Mouse (Mus musculus): ENCODE measurements at regions not wholly inside any gene's neighbourhood (a gene's known extent, or its start where the extent isn't known, plus 50 kb on each side); places are given as distances from the start of the nearest gene placed in this dataset.

DNA sequence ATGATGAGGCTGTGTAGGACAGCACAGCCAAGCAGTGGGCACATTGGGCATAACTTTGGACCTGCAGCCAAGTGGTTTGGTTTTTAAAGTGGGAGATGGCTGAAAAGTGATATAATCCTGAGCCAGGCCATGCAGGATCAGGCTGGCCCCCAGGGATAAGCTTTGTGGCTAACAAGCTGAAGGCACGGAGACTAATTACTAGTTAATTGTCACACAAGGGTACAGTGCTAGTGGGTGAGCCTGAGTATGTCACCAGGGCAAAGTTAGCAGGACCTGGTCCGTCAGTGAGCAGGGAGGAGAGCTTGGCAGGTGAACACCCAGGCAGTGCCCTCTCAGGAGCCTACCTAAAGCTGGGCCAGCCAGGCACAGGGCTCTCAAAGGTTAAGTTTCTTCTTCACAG, 295.7 kb downstream of the Fut8 start:
- H3K27ac ChIP-seq (replicated peaks; ENCODE audit: low read depth, low read length) = no peak overlapping the region
- H3K27me3 ChIP-seq (ENCODE audit: control insufficient read depth, insufficient read depth, low read length) = no peaks in the 10 kb centered on the region
- no peak overlapping the region for H3K4me2 ChIP-seq (ENCODE audit: low read depth, low read length)
- H3K9me3 ChIP-seq (replicated peaks; ENCODE audit: control insufficient read depth, low read length) = no peaks in the 10 kb centered on the region
- no peak overlapping the region for H3K9ac ChIP-seq (replicated peaks; ENCODE audit: low read length)
- ATAC-seq (replicated peaks; ENCODE audit: insufficient number of reproducible peaks, low FRiP score, low TSS enrichment, low read depth) (no peak), DNase-seq (ENCODE audit: low spot score) (no peak)
- H3K4me1 ChIP-seq (ENCODE audit: control insufficient read depth, insufficient read depth, low read length) = no peaks in the 10 kb centered on the region
- 67% methylated on average over 2 of the region's 2 CpGs for WGBS
- H3K4me3 ChIP-seq (ENCODE audit: low read depth, low read length) = no peak overlapping the region
- no peaks in the 10 kb centered on the region for H3K36me3 ChIP-seq (replicated peaks; ENCODE audit: control insufficient read depth, insufficient read depth, low read depth, low read length)

DNA sequence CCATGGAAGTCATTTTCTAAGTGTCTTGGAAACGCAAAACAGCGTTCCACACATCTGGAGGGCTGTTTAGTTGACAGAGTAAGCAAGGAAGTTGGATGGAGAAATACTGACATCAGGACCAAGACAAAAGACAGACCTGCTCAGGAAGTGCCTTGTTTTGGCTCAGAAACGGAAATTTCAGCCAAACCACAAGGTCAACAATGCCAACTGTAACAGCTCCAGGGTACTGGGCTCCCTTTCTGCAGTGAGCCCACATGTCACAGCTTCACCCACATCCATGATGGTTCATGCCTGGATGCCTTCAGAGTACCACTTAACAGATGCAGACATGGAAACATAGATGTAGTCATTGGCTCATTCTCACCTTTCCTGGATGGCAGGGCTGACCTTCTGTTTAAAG, 296.2 kb downstream of the Fut8 start:
- no peak overlapping the region for H3K9ac ChIP-seq (replicated peaks; ENCODE audit: low read length)
- no peaks in the 10 kb centered on the region for H3K4me1 ChIP-seq (ENCODE audit: control insufficient read depth, insufficient read depth, low read length)
- H3K27ac ChIP-seq (replicated peaks; ENCODE audit: low read depth, low read length) = no peak overlapping the region
- no peak overlapping the region for H3K4me3 ChIP-seq (ENCODE audit: low read depth, low read length)
- WGBS = 73% methylated on average over 3 of the region's 3 CpGs
- H3K9me3 ChIP-seq (replicated peaks; ENCODE audit: control insufficient read depth, low read length) = no peaks in the 10 kb centered on the region
- no peak for ATAC-seq (replicated peaks; ENCODE audit: insufficient number of reproducible peaks, low FRiP score, low TSS enrichment, low read depth)
- H3K27me3 ChIP-seq (ENCODE audit: control insufficient read depth, insufficient read depth, low read length) = no peaks in the 10 kb centered on the region
- H3K36me3 ChIP-seq (replicated peaks; ENCODE audit: control insufficient read depth, insufficient read depth, low read depth, low read length) = no peaks in the 10 kb centered on the region
- no peak for DNase-seq (ENCODE audit: low spot score)
- H3K4me2 ChIP-seq (ENCODE audit: low read depth, low read length) = no peak overlapping the region

DNA sequence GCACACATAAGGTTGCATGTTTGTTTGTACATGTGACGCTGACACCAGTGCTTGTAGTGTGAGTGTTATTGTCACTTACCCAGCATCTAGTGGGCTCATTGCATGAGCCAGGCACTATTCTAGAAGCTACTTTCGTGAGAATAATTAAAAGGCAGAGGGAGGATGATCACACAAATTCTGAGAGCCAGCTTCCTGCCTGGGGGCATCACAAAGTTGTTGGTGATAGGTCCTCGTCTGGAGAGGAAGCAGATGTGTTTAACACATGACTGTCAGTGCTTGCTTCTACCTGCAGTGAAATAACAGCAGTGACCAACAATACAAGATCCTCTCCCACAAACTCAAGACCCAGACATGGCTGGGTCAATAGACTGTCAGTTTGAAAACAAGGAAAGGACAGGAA, 297.2 kb downstream of the Fut8 start:
- WGBS = 67% methylated on average over 3 of the region's 3 CpGs
- Histone ChIP-seq H3K36me3 (replicated peaks; ENCODE audit: control insufficient read depth, insufficient read depth, low read depth, low read length) (no peaks in the 10 kb centered on the region), H3K27me3 (ENCODE audit: control insufficient read depth, insufficient read depth, low read length) (no peaks in the 10 kb centered on the region), H3K9ac (replicated peaks; ENCODE audit: low read length) (no peak overlapping the region), H3K27ac (replicated peaks; ENCODE audit: low read depth, low read length) (no peak overlapping the region), H3K4me1 (ENCODE audit: control insufficient read depth, insufficient read depth, low read length) (no peaks in the 10 kb centered on the region), H3K9me3 (replicated peaks; ENCODE audit: control insufficient read depth, low read length) (no peaks in the 10 kb centered on the region), H3K4me3 (ENCODE audit: low read depth, low read length) (no peak overlapping the region), H3K4me2 (ENCODE audit: low read depth, low read length) (no peak overlapping the region)
- ATAC-seq (replicated peaks; ENCODE audit: insufficient number of reproducible peaks, low FRiP score, low TSS enrichment, low read depth) (no peak), DNase-seq (ENCODE audit: low spot score) (no peak)

DNA sequence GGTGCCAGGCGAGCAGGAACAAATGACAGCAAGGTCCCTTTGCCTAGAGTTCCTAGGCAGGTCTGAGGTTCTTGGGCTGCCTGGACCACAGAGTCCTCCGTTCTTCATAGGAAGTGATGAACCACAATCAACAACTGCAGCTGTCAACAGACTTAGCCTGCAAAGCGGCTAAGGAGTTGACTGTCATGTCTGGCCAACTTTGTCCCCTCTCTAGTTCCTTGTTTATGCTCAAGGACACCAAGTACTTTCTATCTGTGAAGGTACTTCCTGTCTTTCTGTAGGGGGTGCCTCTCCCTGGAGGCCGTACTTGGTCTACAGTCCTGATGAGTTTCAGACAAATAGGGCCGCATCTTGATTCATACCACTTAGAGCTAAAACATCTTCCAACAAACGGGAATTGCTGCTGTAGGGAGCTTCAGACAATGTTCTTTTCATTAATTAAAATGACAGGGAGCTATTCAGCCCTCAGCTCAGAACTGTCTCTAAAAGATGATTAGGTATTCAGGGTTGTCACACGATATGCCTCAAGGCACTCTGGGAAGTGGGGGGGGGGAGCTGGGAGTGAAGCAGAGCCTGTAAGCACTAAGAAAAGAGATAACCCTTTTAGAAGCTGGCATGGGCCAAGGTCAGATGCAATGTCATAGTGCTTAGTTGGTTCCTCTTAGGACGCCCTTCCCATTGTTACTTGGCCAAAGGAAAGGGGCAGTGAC, 299.4 kb downstream of the Fut8 start:
- H3K36me3 ChIP-seq (replicated peaks; ENCODE audit: control insufficient read depth, insufficient read depth, low read depth, low read length) = no peaks in the 10 kb centered on the region
- H3K4me2 ChIP-seq (ENCODE audit: low read depth, low read length) = no peak overlapping the region
- H3K27me3 ChIP-seq (ENCODE audit: control insufficient read depth, insufficient read depth, low read length) = no peaks in the 10 kb centered on the region
- no peaks in the 10 kb centered on the region for H3K4me1 ChIP-seq (ENCODE audit: control insufficient read depth, insufficient read depth, low read length)
- ATAC-seq (replicated peaks; ENCODE audit: insufficient number of reproducible peaks, low FRiP score, low TSS enrichment, low read depth) = no peak
- WGBS = 73% methylated on average over 8 of the region's 8 CpGs
- H3K4me3 ChIP-seq (ENCODE audit: low read depth, low read length) = no peak overlapping the region
- no peak for DNase-seq (ENCODE audit: low spot score)
- H3K27ac ChIP-seq (replicated peaks; ENCODE audit: low read depth, low read length) = no peak overlapping the region
- H3K9ac ChIP-seq (replicated peaks; ENCODE audit: low read length) = no peak overlapping the region
- no peaks in the 10 kb centered on the region for H3K9me3 ChIP-seq (replicated peaks; ENCODE audit: control insufficient read depth, low read length)

DNA sequence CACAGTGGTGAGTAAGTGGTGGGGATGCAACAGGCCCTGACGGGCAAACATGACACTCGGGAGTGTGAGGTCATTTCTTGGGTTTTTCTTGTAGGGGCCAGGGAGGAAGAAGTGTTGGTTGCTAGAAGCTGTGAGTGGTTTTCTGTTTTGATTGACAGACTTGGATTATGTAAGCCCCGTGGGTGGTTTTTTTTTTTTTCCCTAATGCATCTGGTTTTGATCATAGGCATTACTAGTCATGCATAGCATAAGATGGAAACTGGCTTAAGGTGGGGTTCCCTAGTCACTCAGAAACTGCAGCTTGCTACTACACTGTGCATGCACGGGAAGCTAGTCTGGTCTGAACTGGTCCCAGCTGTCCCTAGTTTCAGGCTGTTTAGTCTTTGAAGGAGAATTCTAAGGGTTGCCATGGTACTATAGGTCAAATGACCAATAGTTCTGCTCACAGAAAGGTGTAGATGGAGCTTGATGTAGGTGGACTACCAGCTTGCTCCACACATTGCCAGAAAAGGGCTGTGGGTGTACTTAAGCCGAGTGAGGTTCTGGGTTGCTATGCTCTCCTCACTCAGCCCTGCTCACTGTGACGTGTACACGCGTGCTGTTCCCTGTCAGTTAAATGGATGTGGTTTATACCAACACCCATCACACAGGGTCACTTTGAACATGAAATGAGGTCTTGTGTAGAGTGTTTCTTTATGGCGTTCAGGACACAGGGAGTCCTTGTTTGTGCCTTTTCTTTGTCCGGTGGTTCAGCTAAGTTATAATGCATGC, 301.9 kb downstream of the Fut8 start:
- peak; percentile 89 for ATAC-seq (replicated peaks; ENCODE audit: insufficient number of reproducible peaks, low FRiP score, low TSS enrichment, low read depth)

DNA sequence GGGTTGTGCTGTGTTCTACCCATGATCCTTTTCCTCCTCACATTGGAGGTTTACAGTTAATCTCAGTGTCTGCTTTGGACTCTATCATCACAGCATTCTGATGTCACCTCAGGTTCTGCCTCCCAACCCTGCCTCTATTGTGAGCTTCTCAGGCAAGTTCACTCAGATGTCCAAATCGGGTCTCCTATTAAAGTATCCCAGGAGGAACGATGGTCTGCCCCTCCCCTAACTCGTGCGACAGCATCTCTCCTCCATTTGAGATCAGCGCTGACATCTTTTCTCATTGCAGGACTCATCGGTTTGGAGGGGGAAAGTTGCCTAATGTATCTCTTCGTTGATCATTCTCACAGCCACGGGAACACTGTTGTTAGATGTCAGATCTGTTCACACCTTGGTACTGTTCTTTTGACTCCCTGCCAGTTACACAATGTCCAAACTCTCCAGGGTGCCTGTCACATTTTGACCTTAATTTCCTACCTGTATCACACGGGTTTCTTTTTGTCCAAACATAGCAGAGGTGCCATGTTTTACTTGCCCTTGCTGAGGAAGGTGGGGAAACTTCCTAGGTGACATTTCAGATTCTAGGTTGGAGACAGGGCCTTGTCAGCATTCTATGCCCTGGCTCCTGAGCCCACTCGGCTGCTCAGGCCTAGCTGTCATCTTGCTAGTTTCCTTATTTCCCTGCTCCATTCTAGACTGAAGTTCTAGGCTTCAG, 303.3 kb downstream of the Fut8 start:
- H3K27me3 ChIP-seq (ENCODE audit: control insufficient read depth, insufficient read depth, low read length) = no peaks in the 10 kb centered on the region
- DNase-seq (ENCODE audit: low spot score) (no peak), ATAC-seq (replicated peaks; ENCODE audit: insufficient number of reproducible peaks, low FRiP score, low TSS enrichment, low read depth) (no peak)
- no peaks in the 10 kb centered on the region for H3K36me3 ChIP-seq (replicated peaks; ENCODE audit: control insufficient read depth, insufficient read depth, low read depth, low read length)
- H3K4me1 ChIP-seq (ENCODE audit: control insufficient read depth, insufficient read depth, low read length) = no peaks in the 10 kb centered on the region
- whole genome bisulfite sequencing = 84% methylated on average over 10 of the region's 10 CpGs
- H3K27ac ChIP-seq (replicated peaks; ENCODE audit: low read depth, low read length) = no peak overlapping the region
- no peak overlapping the region for H3K9ac ChIP-seq (replicated peaks; ENCODE audit: low read length)
- H3K4me2 ChIP-seq (ENCODE audit: low read depth, low read length) = no peak overlapping the region
- H3K9me3 ChIP-seq (replicated peaks; ENCODE audit: control insufficient read depth, low read length) = no peaks in the 10 kb centered on the region
- H3K4me3 ChIP-seq (ENCODE audit: low read depth, low read length) = no peak overlapping the region

More for the DNA sequence above, 301.9 kb downstream of the Fut8 start:
- DNase-seq (ENCODE audit: low spot score) = peak; percentile 74
- no peak overlapping the region for H3K4me2 ChIP-seq (ENCODE audit: low read depth, low read length)
- no peak overlapping the region for H3K9ac ChIP-seq (replicated peaks; ENCODE audit: low read length)
- no peaks in the 10 kb centered on the region for H3K36me3 ChIP-seq (replicated peaks; ENCODE audit: control insufficient read depth, insufficient read depth, low read depth, low read length)
- no peak overlapping the region for H3K4me3 ChIP-seq (ENCODE audit: low read depth, low read length)
- H3K9me3 ChIP-seq (replicated peaks; ENCODE audit: control insufficient read depth, low read length) = no peaks in the 10 kb centered on the region
- H3K27me3 ChIP-seq (ENCODE audit: control insufficient read depth, insufficient read depth, low read length) = no peaks in the 10 kb centered on the region
- WGBS = 64% methylated on average over 10 of the region's 10 CpGs
- H3K27ac ChIP-seq (replicated peaks; ENCODE audit: low read depth, low read length) = no peak overlapping the region
- H3K4me1 ChIP-seq (ENCODE audit: control insufficient read depth, insufficient read depth, low read length) = no peaks in the 10 kb centered on the region

DNA sequence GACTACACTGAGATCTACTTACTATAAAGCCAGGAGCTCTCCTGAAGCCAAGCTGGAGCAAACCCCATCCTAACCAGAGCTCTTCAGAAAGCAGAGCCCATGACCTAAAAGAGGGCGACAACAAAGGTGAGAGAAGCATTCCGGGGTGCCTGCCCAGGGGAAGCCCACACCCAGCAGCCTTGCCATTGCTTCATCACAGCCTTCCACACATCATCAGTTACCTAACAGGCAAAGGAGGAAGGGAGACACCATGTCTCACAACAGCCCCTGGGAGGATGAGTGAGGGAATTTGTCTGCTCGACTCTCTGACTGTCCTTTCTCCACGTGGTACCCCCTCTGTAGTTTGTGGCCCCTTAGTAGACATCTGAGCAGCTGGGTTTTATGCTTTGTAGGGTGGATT, 303.9 kb downstream of the Fut8 start:
- H3K4me2 ChIP-seq (ENCODE audit: low read depth, low read length) = no peak overlapping the region
- H3K4me1 ChIP-seq (ENCODE audit: control insufficient read depth, insufficient read depth, low read length) = no peaks in the 10 kb centered on the region
- no peak for ATAC-seq (replicated peaks; ENCODE audit: insufficient number of reproducible peaks, low FRiP score, low TSS enrichment, low read depth)
- no peak overlapping the region for H3K4me3 ChIP-seq (ENCODE audit: low read depth, low read length)
- no peaks in the 10 kb centered on the region for H3K27me3 ChIP-seq (ENCODE audit: control insufficient read depth, insufficient read depth, low read length)
- H3K27ac ChIP-seq (replicated peaks; ENCODE audit: low read depth, low read length) = no peak overlapping the region
- WGBS = 85% methylated on average over 4 of the region's 4 CpGs
- no peak overlapping the region for H3K9ac ChIP-seq (replicated peaks; ENCODE audit: low read length)
- no peak for DNase-seq (ENCODE audit: low spot score)
- H3K36me3 ChIP-seq (replicated peaks; ENCODE audit: control insufficient read depth, insufficient read depth, low read depth, low read length) = no peaks in the 10 kb centered on the region
- H3K9me3 ChIP-seq (replicated peaks; ENCODE audit: control insufficient read depth, low read length) = no peaks in the 10 kb centered on the region

DNA sequence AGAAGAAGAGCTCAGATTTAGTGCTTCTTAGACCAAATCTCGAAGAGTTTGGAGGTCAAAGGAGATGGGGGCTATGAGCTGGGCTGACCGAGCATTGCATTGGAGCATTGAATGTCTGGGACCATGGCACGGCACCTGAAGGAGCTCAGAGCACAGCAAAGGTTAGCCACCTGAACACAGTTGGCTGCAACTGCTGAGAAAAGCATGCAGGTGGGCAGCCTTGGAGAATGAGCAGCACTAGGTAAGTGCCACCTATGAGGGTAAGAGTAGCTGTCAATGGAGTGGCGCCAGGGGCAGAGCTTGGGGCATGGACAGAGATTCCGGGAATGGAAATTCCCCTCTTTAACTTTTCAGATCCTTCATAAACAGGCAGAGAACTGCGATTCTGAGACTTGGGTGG, 305.7 kb downstream of the Fut8 start:
- H3K9ac ChIP-seq (replicated peaks; ENCODE audit: low read length) = no peak overlapping the region
- no peak overlapping the region for H3K27ac ChIP-seq (replicated peaks; ENCODE audit: low read depth, low read length)
- no peaks in the 10 kb centered on the region for H3K27me3 ChIP-seq (ENCODE audit: control insufficient read depth, insufficient read depth, low read length)
- H3K4me3 ChIP-seq (ENCODE audit: low read depth, low read length) = no peak overlapping the region
- no peak for DNase-seq (ENCODE audit: low spot score)
- H3K4me2 ChIP-seq (ENCODE audit: low read depth, low read length) = no peak overlapping the region
- 88% methylated on average over 6 of the region's 6 CpGs for WGBS
- H3K9me3 ChIP-seq (replicated peaks; ENCODE audit: control insufficient read depth, low read length) = no peaks in the 10 kb centered on the region
- ATAC-seq (replicated peaks; ENCODE audit: insufficient number of reproducible peaks, low FRiP score, low TSS enrichment, low read depth) = no peak
- no peaks in the 10 kb centered on the region for H3K36me3 ChIP-seq (replicated peaks; ENCODE audit: control insufficient read depth, insufficient read depth, low read depth, low read length)
- H3K4me1 ChIP-seq (ENCODE audit: control insufficient read depth, insufficient read depth, low read length) = no peaks in the 10 kb centered on the region
